Mouse (Mus musculus): Measurements from ENCODE around the gene Slc35a5. TPM values are rescaled to one million over a fixed set of nuclear protein-coding genes. Genes with fewer than 3 reads are reported as not detected.

Gene Slc35a5
- 17.3 and 20.0 TPM in 2 replicates for polyA plus RNA-seq (2012; rRNA removed)

GRCm38 (mm10) chr16:45158522-45159388 lies at the start of gene Slc35a5, which contains the start of gene Atg3:
Gene Slc35a5, minus strand, starts transcription at chr16:45158706.
Gene Atg3, plus strand, starts transcription at chr16:45158785.
- DNase-seq (ENCODE audit: low spot score) = peak; percentile 90

- no peak for DNase-seq (ENCODE audit: low spot score)
Observed at GRCm38 (mm10) chr16:45204859-45205670, 46.6 kb upstream of the Slc35a5 start.

GRCm38 (mm10) chr16:45204438-45204837 lies 45.9 kb upstream of the Slc35a5 start:
- no peak for DNase-seq (ENCODE audit: low spot score)

GRCm38 (mm10) chr16:45201395-45201794 lies 42.9 kb upstream of the Slc35a5 start:
- DNase-seq (ENCODE audit: low spot score) = no peak

GRCm38 (mm10) chr16:45196816-45197215 lies 38.3 kb upstream of the Slc35a5 start:
- no peak for DNase-seq (ENCODE audit: low spot score)

GRCm38 (mm10) chr16:45192613-45193012 lies 34.1 kb upstream of the Slc35a5 start:
- peak; percentile 26 for DNase-seq (ENCODE audit: low spot score)

- no peak for DNase-seq (ENCODE audit: low spot score)
Observed at GRCm38 (mm10) chr16:45181824-45182223, 23.3 kb upstream of the Slc35a5 start.

- DNase-seq (ENCODE audit: low spot score) = no peak
Observed at GRCm38 (mm10) chr16:45178552-45178951, 20.0 kb upstream of the Slc35a5 start.

GRCm38 (mm10) chr16:45159389-45159716 lies 847 bp upstream of the Slc35a5 start:
- DNase-seq (ENCODE audit: low spot score) = no peak

GRCm38 (mm10) chr16:45158136-45158521 lies 377 bp downstream of the Slc35a5 start:
- peak; percentile 57 for DNase-seq (ENCODE audit: low spot score)

GRCm38 (mm10) chr16:45154741-45155250 lies 3.7 kb downstream of the Slc35a5 start:
- DNase-seq (ENCODE audit: low spot score) = no peak

- no peak for DNase-seq (ENCODE audit: low spot score)
Observed at GRCm38 (mm10) chr16:45148488-45149082, 9.9 kb downstream of the Slc35a5 start.

- DNase-seq (ENCODE audit: low spot score) = no peak
Observed at GRCm38 (mm10) chr16:45145119-45145518, 13.4 kb downstream of the Slc35a5 start.

- no peak for DNase-seq (ENCODE audit: low spot score)
Observed at GRCm38 (mm10) chr16:45142565-45142964, 15.9 kb downstream of the Slc35a5 start.

GRCm38 (mm10) chr16:45141711-45142110 lies 16.8 kb downstream of the Slc35a5 start:
- no peak for DNase-seq (ENCODE audit: low spot score)

GRCm38 (mm10) chr16:45127936-45128710 lies 30.4 kb downstream of the Slc35a5 start:
- no peak for DNase-seq (ENCODE audit: low spot score)

GRCm38 (mm10) chr16:45124230-45125203 lies 34.0 kb downstream of the Slc35a5 start:
- DNase-seq (ENCODE audit: low spot score) = no peak

- DNase-seq (ENCODE audit: low spot score) = no peak
Observed at GRCm38 (mm10) chr16:45122571-45122970, 35.9 kb downstream of the Slc35a5 start.

- peak; percentile 26 for DNase-seq (ENCODE audit: low spot score)
Observed at GRCm38 (mm10) chr16:45120844-45121425, 37.6 kb downstream of the Slc35a5 start.

- no peak for DNase-seq (ENCODE audit: low spot score)
Observed at GRCm38 (mm10) chr16:45118760-45119159, 39.7 kb downstream of the Slc35a5 start.

Measured in urinary bladder, adult 2 months (tissue).